Mouse (Mus musculus) urinary bladder, postnatal 4 days (tissue): ENCODE data around the gene Pecam1.
"Not testable (repeated sequence)": the region's sequence is repeated elsewhere in the genome, so short reads cannot be mapped to it uniquely, and the experiment has no call there.

Experiments
- DNase-seq, 2 experiments: peaks; one replicate each; pipeline ENCODE4 v3.0.0; 2021 to 2022; ENCODE audit warnings: low spot score in 2 of 2

Gene Pecam1

DNA sequence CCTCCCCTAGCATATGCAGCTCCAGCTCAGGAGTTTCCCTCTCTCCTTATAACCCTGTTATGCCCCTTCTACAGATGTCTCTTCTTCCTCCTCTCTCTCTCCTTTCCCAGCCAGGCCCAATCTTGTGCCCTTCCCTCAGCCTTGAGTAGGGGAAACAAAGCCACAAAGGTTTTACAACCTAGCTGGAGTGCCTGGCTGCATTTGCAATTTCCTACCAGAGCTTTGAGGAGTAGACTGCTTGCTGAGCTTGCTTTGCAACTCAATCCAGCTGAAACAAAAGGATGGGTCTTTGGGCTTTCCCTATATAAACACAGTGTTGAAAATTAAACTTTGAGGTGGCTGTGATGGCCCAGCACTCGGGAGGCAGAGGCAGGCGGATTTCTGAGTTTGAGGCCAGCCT, 117.0 kb downstream of the Pecam1 start:
- no peak for DNase-seq

DNA sequence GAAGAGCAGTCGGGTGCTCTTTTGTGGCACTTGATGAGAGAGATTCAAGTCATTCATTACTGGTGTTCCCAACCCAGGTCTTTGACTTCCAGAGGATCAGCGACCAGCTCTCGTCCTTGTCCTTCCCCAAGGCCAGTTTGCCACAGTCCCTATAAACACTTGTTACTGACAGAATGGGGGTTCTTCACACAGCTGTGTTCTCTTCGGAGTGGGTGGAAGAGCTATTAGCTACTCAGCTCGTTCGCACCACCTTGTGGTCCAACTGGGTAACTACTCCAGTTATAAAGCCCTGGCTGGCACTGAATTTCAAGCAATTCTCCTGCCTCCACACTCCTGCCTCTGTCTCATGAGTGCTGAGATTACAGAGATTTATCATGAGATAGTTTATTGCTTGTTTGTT, 122.7 kb downstream of the Pecam1 start:
- DNase-seq = peak in 1 of 2 experiments; percentile 73

DNA sequence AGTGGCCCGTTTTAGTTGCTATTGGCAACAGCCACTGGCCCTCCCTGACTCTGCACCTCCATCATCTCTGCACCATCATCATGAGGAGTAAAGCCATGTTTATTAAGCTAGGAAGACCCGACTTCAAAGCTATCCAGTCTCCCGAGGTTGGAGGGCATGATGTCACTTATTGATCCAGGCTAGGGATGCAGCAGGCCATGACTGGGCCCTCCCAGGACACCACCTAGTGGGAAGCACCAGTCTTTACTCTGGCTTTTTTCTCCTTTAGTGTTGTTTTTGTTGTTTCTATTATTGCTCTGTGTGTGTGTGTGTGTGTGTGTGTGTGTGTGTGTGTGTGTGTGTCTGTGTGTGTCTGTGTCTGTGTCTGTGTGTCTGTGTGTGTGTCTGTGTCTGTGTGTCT, 124.9 kb downstream of the Pecam1 start:
- DNase-seq = no peak

DNA sequence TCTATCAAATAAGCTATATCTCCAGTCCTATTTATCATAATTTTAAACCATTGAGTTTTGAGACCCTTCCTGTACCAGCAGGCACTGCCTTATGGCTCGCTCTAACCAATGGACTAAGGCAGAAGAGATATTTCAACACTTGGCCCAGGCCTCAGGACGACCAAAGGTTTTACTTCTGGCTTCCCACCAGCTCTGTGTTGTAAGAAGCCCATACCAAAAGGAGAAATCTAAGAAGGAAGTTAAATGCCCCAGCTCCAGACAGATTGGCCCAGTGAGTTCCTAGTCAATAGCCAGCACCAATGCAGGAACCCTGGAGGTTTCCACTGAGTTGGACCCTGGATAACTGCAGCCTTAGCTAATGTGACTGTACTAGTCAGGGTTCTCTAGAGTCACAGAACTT, 126.8 kb downstream of the Pecam1 start:
- DNase-seq = no peak

GRCm38 (mm10) chr11:106622056-106622455, 128.4 kb downstream of the Pecam1 start:
- no peak for DNase-seq

DNA sequence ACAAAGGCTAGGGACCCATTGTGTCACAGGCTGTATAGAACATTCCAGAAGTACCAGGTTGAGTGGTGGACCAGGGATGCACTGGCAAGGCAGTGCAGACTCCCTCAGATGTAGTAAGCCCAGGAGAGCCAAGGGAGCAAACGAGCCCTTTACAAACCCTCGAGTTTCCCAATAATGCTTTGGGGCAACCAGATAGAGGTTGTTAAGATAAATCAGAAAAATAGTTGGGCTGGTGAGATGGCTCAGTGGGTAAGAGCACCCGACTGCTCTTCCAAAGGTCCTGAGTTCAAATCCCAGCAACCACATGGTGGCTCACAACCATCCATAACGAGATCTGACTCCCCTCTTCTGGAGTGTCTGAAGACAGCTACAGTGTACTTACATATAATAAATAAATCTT, 131.7 kb downstream of the Pecam1 start:
- not testable (repeated sequence) for DNase-seq

DNA sequence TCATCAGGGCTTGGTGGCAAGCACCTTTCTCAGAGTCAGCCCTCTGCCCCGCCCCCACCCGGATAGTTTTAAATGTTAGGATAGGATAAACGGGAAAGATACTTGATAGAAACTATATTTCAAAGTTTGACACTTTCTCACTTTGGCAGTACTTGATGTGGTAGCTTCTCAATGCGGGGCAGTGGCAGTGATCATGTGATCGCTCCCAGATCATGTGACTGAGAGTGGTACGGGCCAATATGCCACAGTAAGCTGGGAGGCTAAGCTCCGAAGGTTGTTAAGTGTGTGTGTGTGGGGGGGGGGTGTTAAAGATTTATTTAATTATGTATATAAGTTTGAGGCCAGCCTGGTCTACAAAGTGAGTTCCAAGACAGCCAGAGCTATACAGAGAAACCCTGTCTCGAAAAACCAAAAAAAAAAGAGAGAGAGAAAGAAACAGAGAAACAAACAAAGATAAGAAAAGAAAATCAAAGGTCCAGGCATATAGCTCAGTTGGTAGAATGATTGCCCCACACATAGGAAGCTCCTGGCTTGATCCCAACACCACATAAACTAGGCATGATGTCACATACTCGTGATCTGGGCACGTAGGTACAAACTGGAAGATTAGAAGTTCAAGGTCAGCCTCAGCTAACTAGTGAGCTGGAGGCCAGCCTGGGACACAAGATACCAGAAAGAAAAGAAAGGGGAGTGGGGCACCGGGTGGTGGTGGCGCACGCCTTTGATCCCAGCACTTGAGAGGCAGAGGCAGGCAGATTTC, 132.4 kb downstream of the Pecam1 start:
- DNase-seq = no peak

GRCm38 (mm10) chr11:106615561-106615960, 134.9 kb downstream of the Pecam1 start:
- DNase-seq = no peak

DNA sequence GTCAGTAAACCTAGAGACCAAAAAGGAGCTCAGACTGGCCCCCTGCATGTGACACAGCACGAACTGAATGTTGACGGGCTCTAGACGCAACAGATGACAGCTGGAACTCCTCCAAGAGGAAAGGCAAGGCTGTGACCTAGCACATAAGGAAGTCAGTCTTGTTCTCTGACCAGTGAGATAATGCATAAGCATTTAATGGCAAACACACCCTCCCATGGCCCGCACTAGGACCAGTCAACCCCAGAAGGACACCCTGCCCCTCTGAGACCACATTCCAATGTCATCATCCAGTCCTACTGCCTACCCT, 136.1 kb downstream of the Pecam1 start:
- no peak for DNase-seq

DNA sequence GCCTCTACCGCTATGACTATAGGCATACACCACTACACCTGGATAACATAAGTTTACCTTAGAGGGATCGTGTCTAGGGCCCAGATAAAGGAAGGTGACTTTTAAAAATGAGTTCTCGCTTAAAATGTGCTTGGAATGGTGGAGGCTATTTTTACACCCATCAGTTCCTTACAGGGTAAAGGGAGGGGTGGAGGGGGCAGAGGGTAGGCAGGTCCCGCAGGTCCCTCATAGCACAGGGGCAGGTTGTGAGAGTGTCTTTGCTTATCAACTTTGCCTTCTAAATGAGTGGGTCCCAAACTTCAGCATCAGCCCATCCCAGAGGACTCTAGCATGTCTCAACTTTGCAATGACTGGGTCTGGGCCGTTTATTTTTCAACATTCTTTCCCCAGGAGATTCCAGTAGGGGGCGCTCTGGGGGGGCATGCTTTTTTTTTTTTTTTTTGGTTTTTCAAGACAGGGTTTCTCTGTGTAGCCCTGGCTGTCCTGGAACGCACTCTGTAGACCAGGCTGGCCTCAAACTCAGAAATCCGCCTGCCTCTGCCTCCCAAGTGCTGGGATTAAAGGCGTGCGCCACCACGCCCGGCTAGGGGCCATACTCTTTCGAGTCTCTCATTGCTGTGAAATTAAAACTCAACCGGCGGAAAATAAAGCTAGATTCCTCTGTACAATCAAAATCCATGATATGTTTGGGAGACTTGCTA, 136.6 kb downstream of the Pecam1 start:
- no peak for DNase-seq

- DNase-seq = peak; percentile 96 to 98
Observed at GRCm38 (mm10) chr11:106612961-106613637, 137.3 kb downstream of the Pecam1 start, which contains the start of gene Tex2. Tex2 (minus strand) TSS chr11:106613423.

DNA sequence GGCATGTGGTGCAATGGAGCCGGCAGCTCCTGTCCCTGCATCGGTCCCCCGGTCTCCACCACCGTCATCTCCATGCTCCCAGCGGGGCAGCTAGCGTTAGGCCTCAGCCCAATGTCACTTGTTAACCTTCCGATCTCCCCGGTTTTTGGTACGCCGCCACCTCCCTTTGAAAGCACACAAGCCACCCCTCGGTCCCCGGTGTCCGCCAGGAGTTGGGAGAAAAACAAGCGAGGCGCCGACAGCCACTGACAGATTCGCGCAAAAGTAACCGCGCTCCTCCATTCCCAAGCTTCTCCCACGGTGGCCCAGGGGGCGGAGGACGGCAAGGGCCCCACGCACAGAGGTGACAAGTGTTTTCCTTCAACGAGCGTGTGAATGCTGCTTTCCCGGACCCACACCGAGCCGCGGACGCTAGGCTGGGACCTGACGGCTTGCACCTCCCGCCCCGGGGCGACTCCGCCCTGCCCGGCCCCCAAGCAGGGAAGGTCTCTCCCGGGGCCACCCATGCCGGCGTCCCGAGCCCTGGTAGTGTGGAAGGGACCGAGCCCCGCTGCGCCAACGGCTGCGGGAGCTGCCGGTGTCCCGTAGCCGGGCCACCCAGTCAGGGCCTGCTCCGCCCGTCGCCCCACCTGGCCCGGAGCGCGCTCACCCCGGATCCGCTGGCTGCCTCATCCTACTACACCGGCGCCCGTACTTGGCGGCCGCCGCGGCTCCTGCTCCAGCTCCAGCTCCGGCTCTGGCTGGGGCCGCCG, 138.0 kb downstream of the Pecam1 start:
- DNase-seq = peak in 1 of 2 experiments; percentile 65

- no peak for DNase-seq
Observed at GRCm38 (mm10) chr11:106609731-106610130, 140.7 kb downstream of the Pecam1 start.

GRCm38 (mm10) chr11:106607316-106607715, 143.1 kb downstream of the Pecam1 start:
- DNase-seq = no peak

GRCm38 (mm10) chr11:106606042-106606441, 144.4 kb downstream of the Pecam1 start:
- no peak for DNase-seq
